In genomic region chr5:137695930-137696329, GRCm38 (mm10) we compare ENCODE assay signal across 1 mouse cellular context.
TF ChIP-seq lines count a peak whose summit lies in the region.

No protein-coding gene starts in this region.

TF ChIP-seq in MEL, 35 proteins besides CTCF, POLR2A, EP300 and RAD21:
- TF ChIP-seq ZC3H11A (IDR thresholded peaks at IDR 0.05; ENCODE audit: low read depth, low read length) (no peak), MXI1 (IDR thresholded peaks at IDR 0.05; ENCODE audit: low read depth, low read length) (peak; percentile 30; the same call in 1 of the 2 replicates)
